Mouse (Mus musculus) kidney, embryonic 16.5 days (tissue): Measurements from ENCODE around the gene Cops9. TPM values are rescaled to one million over a fixed set of nuclear protein-coding genes. Genes with fewer than 3 reads are reported as not detected.

Source experiments
- ATAC-seq: fragments of 200-750 bp; cut with Nextera tagmentation; 2 replicates; pipeline ENCODE4 v1.8.0; 2017; ENCODE audit warnings: moderate TSS enrichment; ENCODE audit not compliant: low FRiP score, low TSS enrichment
- H3K27ac ChIP-seq: fragments of 300-500 bp; sonication (generic); 2 replicates; pipeline ENCODE4 v1.5.1; 2014; ENCODE audit warnings: low read length
- H3K27me3 ChIP-seq: fragments of 300-500 bp; sonication (generic); 2 replicates; pipeline ENCODE4 v1.6.1; 2014; ENCODE audit warnings: low read length, control low read depth, mixed read lengths; ENCODE audit not compliant: insufficient read depth
- H3K36me3 ChIP-seq: fragments of 300-500 bp; sonication (generic); 2 replicates; pipeline ENCODE4 v1.6.1; 2014; ENCODE audit warnings: low read length, control low read depth, mixed read lengths; ENCODE audit not compliant: insufficient read depth
- H3K4me1 ChIP-seq: fragments of 300-500 bp; sonication (generic); 2 replicates; pipeline ENCODE4 v1.6.1; 2014; ENCODE audit warnings: low read length, control low read depth, mixed read lengths; ENCODE audit not compliant: insufficient read depth
- H3K4me2 ChIP-seq: fragments of 300-500 bp; sonication (generic); replicated peaks from 2 replicates; pipeline ENCODE4 v1.6.1; 2014; ENCODE audit warnings: low read depth, low read length
- H3K4me3 ChIP-seq: fragments of 300-500 bp; sonication (generic); 2 replicates; pipeline ENCODE4 v1.5.1; 2014; ENCODE audit warnings: mild to moderate bottlenecking, low read length
- H3K9ac ChIP-seq: fragments of 300-500 bp; sonication (generic); replicated peaks from 2 replicates; pipeline ENCODE4 v1.6.1; 2014; ENCODE audit warnings: low read length
- H3K9me3 ChIP-seq: fragments of 300-500 bp; sonication (generic); 2 replicates; pipeline ENCODE4 v1.6.1; 2016; ENCODE audit warnings: low read length, control low read depth
- WGBS: fragments of 180-500 bp; shearing (Covaris S2); extraction: QIAGEN DNeasy Blood & Tissue Kit; methylation state at CpG from one replicate; pipeline ENCODE4 v1.1.7; 2014; 5-methylcytosine and 5-hydroxymethylcytosine counted together
- polyA plus RNA-seq: library from polyadenylated mRNA; unstranded; fragments of >200 nt; fragmentation: Nextera tagmentation; extraction: Ambion mirVana; gene quantifications from 2 replicates; pipeline ENCODE4 v1.2.1, GENCODE M21; 2015

Cops9 gene
- polyA plus RNA-seq, 1 experiment from 2014 or later = 396 TPM

- no peak for ATAC-seq
- no peaks in the 10 kb centered on the region for H3K27me3 ChIP-seq
- WGBS = 86% methylated on average over 15 of the region's 15 CpGs
- H3K4me3 ChIP-seq = no peak overlapping the region
- H3K4me1 ChIP-seq = peaks cover 15% of the 10 kb centered on the region
- H3K36me3 ChIP-seq = peaks cover 32% of the 10 kb centered on the region
- no peaks in the 10 kb centered on the region for H3K9me3 ChIP-seq
- no peak overlapping the region for H3K9ac ChIP-seq
- no peak overlapping the region for H3K27ac ChIP-seq
- H3K4me2 ChIP-seq = no peak overlapping the region
These were observed 4.1 kb downstream of the Cops9 start for GRCm38 (mm10) chr1:92637501-92638172.

- H3K4me3 ChIP-seq = no peak overlapping the region
- H3K4me1 ChIP-seq = peaks cover 10% of the 10 kb centered on the region
- no peak overlapping the region for H3K9ac ChIP-seq
- H3K36me3 ChIP-seq = peaks cover 32% of the 10 kb centered on the region
- WGBS = 91% methylated on average over 11 of the region's 11 CpGs
- H3K4me2 ChIP-seq = no peak overlapping the region
- H3K9me3 ChIP-seq = no peaks in the 10 kb centered on the region
- ATAC-seq = no peak
- no peak overlapping the region for H3K27ac ChIP-seq
- H3K27me3 ChIP-seq = no peaks in the 10 kb centered on the region
These were observed 5.1 kb downstream of the Cops9 start for GRCm38 (mm10) chr1:92636676-92637075.

GRCm38 (mm10) chr1:92636015-92636414 is 5.8 kb downstream of the Cops9 start:
- WGBS = 87% methylated on average over 8 of the region's 8 CpGs
- H3K27me3 ChIP-seq = no peaks in the 10 kb centered on the region
- no peak overlapping the region for H3K4me2 ChIP-seq
- peaks cover 8% of the 10 kb centered on the region for H3K4me1 ChIP-seq
- H3K27ac ChIP-seq = no peak overlapping the region
- H3K9ac ChIP-seq = no peak overlapping the region
- no peak overlapping the region for H3K4me3 ChIP-seq
- H3K9me3 ChIP-seq = no peaks in the 10 kb centered on the region
- no peak for ATAC-seq
- peaks cover 32% of the 10 kb centered on the region for H3K36me3 ChIP-seq

GRCm38 (mm10) chr1:92634976-92635599 is 6.7 kb downstream of the Cops9 start:
- no peak for ATAC-seq
- no peak overlapping the region for H3K4me2 ChIP-seq
- H3K36me3 ChIP-seq = peaks cover 32% of the 10 kb centered on the region
- 85% methylated on average over 4 of the region's 4 CpGs for WGBS
- H3K27me3 ChIP-seq = no peaks in the 10 kb centered on the region
- no peak overlapping the region for H3K9ac ChIP-seq
- no peak overlapping the region for H3K27ac ChIP-seq
- H3K4me3 ChIP-seq = no peak overlapping the region
- no peaks in the 10 kb centered on the region; the same call in 1 of the 2 replicates for H3K4me1 ChIP-seq
- H3K9me3 ChIP-seq = no peaks in the 10 kb centered on the region

- ATAC-seq = no peak
- WGBS = 55% methylated on average over 1 of the region's 1 CpGs
- Histone ChIP-seq H3K4me3 (no peak overlapping the region), H3K4me2 (no peak overlapping the region), H3K4me1 (no peaks in the 10 kb centered on the region), H3K36me3 (peaks cover 32% of the 10 kb centered on the region), H3K9ac (no peak overlapping the region), H3K27ac (no peak overlapping the region), H3K27me3 (no peaks in the 10 kb centered on the region), H3K9me3 (no peaks in the 10 kb centered on the region)
These were observed 7.2 kb downstream of the Cops9 start for GRCm38 (mm10) chr1:92634569-92634968.

DNA sequence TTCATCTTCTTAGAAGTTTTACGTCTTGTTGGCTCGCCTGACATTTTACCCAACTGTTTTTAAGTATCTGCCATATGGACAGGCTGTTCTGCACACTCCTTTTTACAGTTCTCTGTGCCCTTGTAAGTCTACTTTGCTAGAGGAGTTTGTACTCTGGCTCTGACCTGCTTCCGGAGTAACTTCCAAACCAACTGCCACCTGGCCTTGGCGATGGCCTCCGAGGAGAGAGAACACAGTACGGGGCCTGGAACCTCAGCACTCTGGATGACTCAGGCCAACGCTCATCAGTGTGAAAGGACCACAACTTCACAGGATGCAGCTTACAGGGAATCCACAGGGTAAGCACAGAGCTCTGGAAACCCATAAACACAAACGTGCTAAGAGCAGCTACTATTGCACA is 8.1 kb downstream of the Cops9 start:
- WGBS = 85% methylated on average over 8 of the region's 8 CpGs
- Histone ChIP-seq H3K4me2 (no peak overlapping the region), H3K27ac (no peak overlapping the region), H3K4me1 (no peaks in the 10 kb centered on the region), H3K4me3 (no peak overlapping the region), H3K27me3 (no peaks in the 10 kb centered on the region), H3K9ac (no peak overlapping the region), H3K36me3 (peaks cover 25% of the 10 kb centered on the region), H3K9me3 (no peaks in the 10 kb centered on the region)
- no peak for ATAC-seq

DNA sequence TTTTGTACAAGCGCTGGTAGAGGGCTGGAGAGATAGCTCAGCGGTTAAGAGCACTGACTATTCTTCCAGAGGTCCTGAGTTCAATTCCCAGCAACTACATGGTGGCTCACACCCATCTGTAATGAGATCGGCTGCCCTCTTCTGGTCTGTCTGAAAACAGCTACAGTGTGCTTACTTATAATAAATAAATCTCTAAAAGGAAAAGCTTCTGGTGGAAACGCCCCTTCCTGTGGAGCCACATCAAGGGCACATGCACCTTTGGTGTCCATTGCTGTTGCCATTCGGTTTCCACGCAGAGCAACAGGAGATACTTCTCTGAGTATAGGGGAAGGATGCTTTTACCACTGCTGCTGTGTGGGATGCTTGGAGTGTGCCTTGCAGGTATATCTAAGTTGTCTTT is 8.8 kb downstream of the Cops9 start:
- no peaks in the 10 kb centered on the region for H3K27me3 ChIP-seq
- WGBS = 70% methylated on average over 6 of the region's 6 CpGs
- no peak overlapping the region for H3K9ac ChIP-seq
- H3K27ac ChIP-seq = no peak overlapping the region
- H3K36me3 ChIP-seq = peaks cover 21% of the 10 kb centered on the region
- H3K9me3 ChIP-seq = no peaks in the 10 kb centered on the region
- no peak overlapping the region for H3K4me2 ChIP-seq
- no peak overlapping the region for H3K4me3 ChIP-seq
- no peaks in the 10 kb centered on the region for H3K4me1 ChIP-seq
- ATAC-seq = no peak

DNA sequence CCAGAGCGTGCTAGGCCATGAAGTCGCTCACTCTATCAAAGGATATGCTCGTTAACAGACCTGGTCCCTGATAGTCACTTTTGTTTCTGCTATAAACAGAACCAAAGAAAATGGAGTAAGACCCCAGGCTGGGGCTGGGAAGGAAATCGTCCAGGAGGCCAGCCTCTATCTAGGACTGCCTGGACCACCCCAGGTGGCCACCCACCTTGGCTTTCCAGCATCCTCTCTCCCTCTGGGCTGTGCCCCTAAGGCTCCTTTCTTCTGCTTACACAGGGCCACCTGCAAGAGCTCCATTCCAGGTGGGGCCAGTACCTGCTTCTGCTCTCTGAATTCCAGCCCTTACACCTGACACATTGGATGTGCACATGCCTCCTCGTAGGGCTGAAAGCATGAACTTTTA is 9.6 kb downstream of the Cops9 start:
- Histone ChIP-seq H3K9me3 (no peaks in the 10 kb centered on the region), H3K4me3 (no peak overlapping the region), H3K27ac (no peak overlapping the region), H3K9ac (no peak overlapping the region), H3K27me3 (no peaks in the 10 kb centered on the region), H3K4me1 (no peaks in the 10 kb centered on the region), H3K36me3 (peaks cover 13% of the 10 kb centered on the region; the same call in 1 of the 2 replicates), H3K4me2 (no peak overlapping the region)
- WGBS = 78% methylated on average over 5 of the region's 5 CpGs
- ATAC-seq = no peak

DNA sequence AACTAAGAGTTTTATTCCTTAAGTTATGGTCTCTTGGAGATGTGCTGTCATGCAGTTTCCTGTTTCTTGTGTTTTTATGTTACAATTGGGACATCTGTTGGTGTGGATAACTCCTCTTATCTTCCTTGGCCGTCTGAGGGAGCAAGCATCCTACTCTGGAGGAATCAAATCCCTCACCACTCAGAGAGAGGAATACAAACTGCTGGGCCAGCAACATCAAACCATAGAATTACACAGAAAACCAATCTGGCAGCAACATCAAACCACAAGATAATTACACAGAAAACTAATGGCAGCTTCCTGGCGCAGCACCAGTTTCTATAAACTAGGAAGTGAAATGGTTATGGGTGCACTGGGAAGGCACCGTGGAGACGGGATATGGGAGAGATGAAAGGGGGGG is 13.6 kb downstream of the Cops9 start:
- ATAC-seq = no peak
- Histone ChIP-seq H3K4me3 (no peak overlapping the region), H3K36me3 (no peaks in the 10 kb centered on the region), H3K9ac (no peak overlapping the region), H3K27me3 (no peaks in the 10 kb centered on the region), H3K9me3 (no peaks in the 10 kb centered on the region), H3K27ac (no peak overlapping the region), H3K4me1 (no peaks in the 10 kb centered on the region), H3K4me2 (no peak overlapping the region)
- WGBS = 54% methylated on average over 4 of the region's 4 CpGs

GRCm38 (mm10) chr1:92618360-92618759 is 23.4 kb downstream of the Cops9 start:
- H3K36me3 ChIP-seq = no peaks in the 10 kb centered on the region
- 54% methylated on average over 4 of the region's 4 CpGs for WGBS
- no peak overlapping the region for H3K9ac ChIP-seq
- H3K9me3 ChIP-seq = no peaks in the 10 kb centered on the region
- peaks cover 2% of the 10 kb centered on the region; the same call in 1 of the 2 replicates for H3K27me3 ChIP-seq
- no peak overlapping the region for H3K27ac ChIP-seq
- H3K4me3 ChIP-seq = no peak overlapping the region
- H3K4me1 ChIP-seq = no peaks in the 10 kb centered on the region
- ATAC-seq = no peak
- no peak overlapping the region for H3K4me2 ChIP-seq
